Mouse (Mus musculus): ENCODE measurements around the gene Gpsm1. TPM values are rescaled to one million over a fixed set of nuclear protein-coding genes. Genes with fewer than 3 reads are reported as not detected.

Gene Gpsm1
- total and polyA plus RNA-seq, 2 experiments, result 0.74 to 1.9 TPM

DNA sequence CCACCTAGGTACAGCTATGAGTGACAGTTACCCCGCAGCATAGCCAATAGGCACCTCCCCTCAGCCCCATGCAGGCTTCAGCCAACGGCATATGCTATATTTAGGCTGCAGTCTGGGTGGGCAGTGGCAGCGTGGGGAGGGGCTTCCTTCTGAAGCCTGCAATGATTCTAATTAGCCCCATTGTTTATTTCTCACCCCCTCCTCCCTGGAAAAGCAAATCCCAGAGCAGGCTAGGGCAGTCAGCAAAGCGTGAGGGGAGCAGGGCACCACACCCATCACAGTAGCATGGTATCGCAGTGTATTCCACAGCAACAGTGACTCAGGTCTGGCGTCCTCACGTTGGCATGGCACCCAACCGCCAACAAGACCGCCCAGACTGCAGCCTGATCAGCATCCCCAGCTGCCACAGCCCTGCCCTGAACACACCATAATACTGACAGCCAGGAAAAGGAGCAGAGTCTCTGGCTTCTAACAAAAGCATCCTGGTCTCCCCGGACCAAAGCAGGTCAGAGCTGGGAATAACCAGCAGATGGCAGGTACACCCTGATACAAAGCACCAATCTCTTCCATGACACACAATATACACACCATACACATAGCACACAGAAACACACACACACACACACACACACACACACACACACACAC is 17.0 kb upstream of the Gpsm1 start:
- H3K36me3 ChIP-seq (ENCODE audit: control insufficient read depth, insufficient read depth, low read length), result no peaks in the 10 kb centered on the region
- no peaks in the 10 kb centered on the region for H3K4me1 ChIP-seq (ENCODE audit: control insufficient read depth, insufficient read depth, low read length)
- no peak for DNase-seq (ENCODE audit: extremely low read depth, low read depth, low spot score)
- TF ChIP-seq POLR2A (IDR thresholded peaks at IDR 0.05; ENCODE audit: extremely low read depth, insufficient read depth, low read length) (no peak), CTCF (IDR thresholded peaks at IDR 0.05; ENCODE audit: low read depth, low read length) (no peak)
- H3K27ac ChIP-seq (replicated peaks; ENCODE audit: insufficient read depth, low read depth, low read length), result no peak overlapping the region
- H3K4me3 ChIP-seq (ENCODE audit: insufficient read depth, low read depth, low read length), result no peak overlapping the region
- H3K9ac ChIP-seq (ENCODE audit: low read depth, low read length), result no peak overlapping the region
- WGBS, result 19% methylated on average over 10 of the region's 10 CpGs
- H3K79me2 ChIP-seq (ENCODE audit: control insufficient read depth, insufficient read depth, low read length), result no peaks in the 10 kb centered on the region
- no peaks in the 10 kb centered on the region for H3K27me3 ChIP-seq (ENCODE audit: control insufficient read depth, insufficient read depth, low read length)

DNA sequence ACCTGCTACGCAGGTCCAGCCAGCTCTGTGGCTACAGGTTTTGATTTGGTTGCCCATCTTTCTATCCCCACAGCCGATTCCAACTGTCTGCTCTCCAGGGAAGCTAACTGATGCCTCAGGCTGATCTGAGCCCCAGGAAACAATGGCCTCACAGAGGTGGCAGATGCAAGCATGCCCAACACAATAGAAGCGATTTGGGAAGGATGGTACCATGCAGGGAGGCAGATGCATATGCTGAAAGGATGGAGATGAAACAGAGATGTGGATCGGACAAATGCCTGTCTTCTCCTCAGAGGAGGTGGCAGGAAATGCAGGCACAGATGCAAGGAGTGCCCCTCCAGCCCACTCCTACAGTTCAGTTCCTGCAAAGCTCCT is 16.5 kb upstream of the Gpsm1 start:
- Histone ChIP-seq H3K9ac (ENCODE audit: low read depth, low read length) (no peak overlapping the region), H3K79me2 (ENCODE audit: control insufficient read depth, insufficient read depth, low read length) (no peaks in the 10 kb centered on the region), H3K4me3 (ENCODE audit: insufficient read depth, low read depth, low read length) (no peak overlapping the region), H3K27me3 (ENCODE audit: control insufficient read depth, insufficient read depth, low read length) (no peaks in the 10 kb centered on the region), H3K4me1 (ENCODE audit: control insufficient read depth, insufficient read depth, low read length) (no peaks in the 10 kb centered on the region), H3K36me3 (ENCODE audit: control insufficient read depth, insufficient read depth, low read length) (no peaks in the 10 kb centered on the region), H3K27ac (replicated peaks; ENCODE audit: insufficient read depth, low read depth, low read length) (no peak overlapping the region)
- WGBS, result 40% methylated on average over 4 of the region's 4 CpGs
- TF ChIP-seq POLR2A (IDR thresholded peaks at IDR 0.05; ENCODE audit: extremely low read depth, insufficient read depth, low read length), result no peak
- TF ChIP-seq CTCF (IDR thresholded peaks at IDR 0.05; ENCODE audit: low read depth, low read length), result no peak
- no peak for DNase-seq (ENCODE audit: extremely low read depth, low read depth, low spot score)

DNA sequence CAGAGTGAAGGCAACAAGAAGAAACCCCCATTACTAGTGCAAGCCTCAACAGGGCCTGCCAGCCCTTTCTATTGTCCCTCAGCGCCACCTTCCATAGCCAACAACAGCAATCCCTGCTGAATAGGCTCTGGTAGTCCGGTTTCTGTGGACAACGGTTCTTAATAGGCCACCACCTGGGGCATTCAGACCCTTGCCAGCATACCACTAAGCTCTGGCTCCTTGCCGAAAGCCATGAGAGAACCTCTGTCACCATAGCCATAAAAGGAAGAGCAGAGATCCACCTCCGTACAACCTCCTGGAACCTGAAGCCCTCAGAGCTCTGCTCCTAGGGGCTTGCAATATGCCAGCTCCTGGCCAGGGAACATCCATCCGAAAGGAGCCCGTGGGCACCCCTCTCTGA is 16.0 kb upstream of the Gpsm1 start:
- Histone ChIP-seq H3K79me2 (ENCODE audit: control insufficient read depth, insufficient read depth, low read length) (no peaks in the 10 kb centered on the region), H3K27me3 (ENCODE audit: control insufficient read depth, insufficient read depth, low read length) (no peaks in the 10 kb centered on the region), H3K9ac (ENCODE audit: low read depth, low read length) (no peak overlapping the region), H3K4me1 (ENCODE audit: control insufficient read depth, insufficient read depth, low read length) (no peaks in the 10 kb centered on the region), H3K4me3 (ENCODE audit: insufficient read depth, low read depth, low read length) (no peak overlapping the region), H3K27ac (replicated peaks; ENCODE audit: insufficient read depth, low read depth, low read length) (no peak overlapping the region), H3K36me3 (ENCODE audit: control insufficient read depth, insufficient read depth, low read length) (no peaks in the 10 kb centered on the region)
- DNase-seq (ENCODE audit: extremely low read depth, low read depth, low spot score), result no peak
- TF ChIP-seq CTCF (IDR thresholded peaks at IDR 0.05; ENCODE audit: low read depth, low read length), result no peak
- TF ChIP-seq POLR2A (IDR thresholded peaks at IDR 0.05; ENCODE audit: extremely low read depth, insufficient read depth, low read length), result no peak
- 60% methylated on average over 7 of the region's 7 CpGs for WGBS

DNA sequence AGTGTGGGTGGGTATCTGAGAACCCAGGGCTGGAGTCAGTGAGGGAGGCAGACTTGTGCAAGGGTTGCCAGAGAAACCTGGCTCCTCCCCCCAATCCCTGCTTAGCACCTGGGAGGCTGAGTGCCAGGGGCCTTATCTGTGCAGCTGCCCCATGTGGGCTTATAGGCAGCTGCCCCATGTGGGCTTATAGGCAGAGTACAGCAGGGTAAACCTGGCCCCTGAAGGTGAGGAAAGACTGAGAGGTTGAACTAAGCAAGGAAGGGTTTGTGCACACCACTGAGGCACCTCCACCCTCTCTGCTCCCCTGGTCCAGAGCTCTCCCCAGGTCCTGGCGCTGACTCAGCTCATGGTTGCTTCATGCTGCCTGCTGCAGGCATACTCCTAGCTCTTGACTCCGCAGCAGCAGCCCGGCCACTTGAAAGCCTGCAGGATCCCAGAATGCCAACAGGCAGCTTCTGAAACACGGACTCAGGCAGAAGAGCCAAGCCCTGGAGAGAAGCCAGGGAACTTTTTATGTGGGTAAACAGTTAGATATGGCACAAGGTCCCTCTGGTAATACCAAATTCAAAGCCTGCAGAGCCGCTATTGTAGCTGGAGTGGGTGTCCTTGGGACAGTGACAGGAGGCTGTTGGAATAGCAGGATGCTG is 15.0 kb upstream of the Gpsm1 start:
- Histone ChIP-seq H3K4me1 (ENCODE audit: control insufficient read depth, insufficient read depth, low read length) (no peaks in the 10 kb centered on the region), H3K27me3 (ENCODE audit: control insufficient read depth, insufficient read depth, low read length) (no peaks in the 10 kb centered on the region), H3K27ac (replicated peaks; ENCODE audit: insufficient read depth, low read depth, low read length) (no peak overlapping the region), H3K36me3 (ENCODE audit: control insufficient read depth, insufficient read depth, low read length) (no peaks in the 10 kb centered on the region), H3K79me2 (ENCODE audit: control insufficient read depth, insufficient read depth, low read length) (no peaks in the 10 kb centered on the region), H3K4me3 (ENCODE audit: insufficient read depth, low read depth, low read length) (no peak overlapping the region), H3K9ac (ENCODE audit: low read depth, low read length) (no peak overlapping the region)
- 41% methylated on average over 5 of the region's 5 CpGs for WGBS
- TF ChIP-seq POLR2A (IDR thresholded peaks at IDR 0.05; ENCODE audit: extremely low read depth, insufficient read depth, low read length) (no peak), CTCF (IDR thresholded peaks at IDR 0.05; ENCODE audit: low read depth, low read length) (no peak)
- no peak for DNase-seq (ENCODE audit: extremely low read depth, low read depth, low spot score)

DNA sequence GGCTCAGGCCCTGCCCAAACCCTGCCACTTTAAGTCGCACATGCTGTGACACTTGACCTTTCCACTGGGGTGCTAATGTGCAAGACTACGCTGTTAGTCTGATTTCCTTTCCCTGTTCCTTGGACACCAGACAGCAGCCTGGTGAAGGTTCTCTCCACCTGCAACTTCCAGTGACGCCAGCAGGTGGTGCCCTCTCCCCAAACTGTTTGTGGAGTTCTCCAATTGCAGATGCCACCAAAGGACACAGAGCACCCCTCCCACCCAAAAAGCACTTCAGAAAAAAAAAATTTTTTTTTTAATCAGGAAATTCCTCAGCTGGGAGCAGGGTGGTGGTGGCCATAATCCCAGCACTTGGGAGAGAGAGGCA is 14.5 kb upstream of the Gpsm1 start:
- Histone ChIP-seq H3K27me3 (ENCODE audit: control insufficient read depth, insufficient read depth, low read length) (no peaks in the 10 kb centered on the region), H3K4me1 (ENCODE audit: control insufficient read depth, insufficient read depth, low read length) (no peaks in the 10 kb centered on the region), H3K36me3 (ENCODE audit: control insufficient read depth, insufficient read depth, low read length) (no peaks in the 10 kb centered on the region), H3K79me2 (ENCODE audit: control insufficient read depth, insufficient read depth, low read length) (no peaks in the 10 kb centered on the region), H3K4me3 (ENCODE audit: insufficient read depth, low read depth, low read length) (no peak overlapping the region), H3K9ac (ENCODE audit: low read depth, low read length) (no peak overlapping the region), H3K27ac (replicated peaks; ENCODE audit: insufficient read depth, low read depth, low read length) (no peak overlapping the region)
- TF ChIP-seq POLR2A (IDR thresholded peaks at IDR 0.05; ENCODE audit: extremely low read depth, insufficient read depth, low read length) (no peak), CTCF (IDR thresholded peaks at IDR 0.05; ENCODE audit: low read depth, low read length) (peak; percentile 90)
- DNase-seq (ENCODE audit: extremely low read depth, low read depth, low spot score), result peak; percentile 24
- 0% methylated on average over 3 of the region's 3 CpGs for WGBS

DNA sequence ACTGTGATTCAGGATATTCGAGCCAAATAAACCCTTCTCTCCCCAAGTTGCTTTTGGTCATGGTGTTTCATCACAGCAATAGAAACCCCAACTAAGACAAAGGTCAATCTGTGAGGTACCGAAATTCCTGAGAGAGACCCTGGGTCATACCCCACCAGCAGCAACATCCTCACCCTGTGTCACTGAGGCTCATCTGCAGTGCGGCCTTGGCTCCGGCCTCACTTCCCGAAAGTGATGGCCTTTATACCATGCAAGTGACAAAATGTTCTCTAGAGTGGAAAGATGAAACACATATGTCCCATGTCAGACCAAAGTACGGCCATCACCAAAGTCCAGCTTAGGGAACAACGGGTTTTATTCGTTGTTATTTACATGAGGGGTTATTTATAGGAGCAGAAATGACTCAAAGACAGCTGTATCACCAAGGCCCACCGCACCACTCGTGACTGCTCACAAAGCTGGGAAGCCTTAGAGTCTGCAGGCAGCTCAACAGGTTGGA is 13.3 kb upstream of the Gpsm1 start:
- no peaks in the 10 kb centered on the region for H3K4me1 ChIP-seq (ENCODE audit: control insufficient read depth, insufficient read depth, low read length)
- H3K36me3 ChIP-seq (ENCODE audit: control insufficient read depth, insufficient read depth, low read length), result no peaks in the 10 kb centered on the region
- no peaks in the 10 kb centered on the region for H3K27me3 ChIP-seq (ENCODE audit: control insufficient read depth, insufficient read depth, low read length)
- H3K4me3 ChIP-seq (ENCODE audit: insufficient read depth, low read depth, low read length), result no peak overlapping the region
- DNase-seq (ENCODE audit: extremely low read depth, low read depth, low spot score), result no peak
- H3K9ac ChIP-seq (ENCODE audit: low read depth, low read length), result no peak overlapping the region
- WGBS, result 83% methylated on average over 10 of the region's 10 CpGs
- no peaks in the 10 kb centered on the region for H3K79me2 ChIP-seq (ENCODE audit: control insufficient read depth, insufficient read depth, low read length)
- no peak for TF ChIP-seq CTCF (IDR thresholded peaks at IDR 0.05; ENCODE audit: low read depth, low read length)
- no peak for TF ChIP-seq POLR2A (IDR thresholded peaks at IDR 0.05; ENCODE audit: extremely low read depth, insufficient read depth, low read length)
- no peak overlapping the region for H3K27ac ChIP-seq (replicated peaks; ENCODE audit: insufficient read depth, low read depth, low read length)
